Mouse (Mus musculus) embryonic facial prominence, embryonic 11.5 days (tissue): ENCODE data around the gene Wasf2. TPM values are rescaled to one million over a fixed set of nuclear protein-coding genes. Genes with fewer than 3 reads are reported as not detected.

Experiments used
- ATAC-seq: fragments of 200-750 bp; cut with Nextera tagmentation; replicated peaks from 2 replicates; pipeline ENCODE4 v1.8.0; 2017; ENCODE audit warnings: low read depth; ENCODE audit not compliant: insufficient number of reproducible peaks, low FRiP score, low TSS enrichment
- DNase-seq: peaks from one replicate; pipeline ENCODE4 v3.0.0-alpha.2; 2015; ENCODE audit warnings: low spot score
- H3K27ac ChIP-seq: fragments of 300-500 bp; sonication (generic); replicated peaks from 2 replicates; pipeline ENCODE4 v1.5.1; 2014; ENCODE audit warnings: mild to moderate bottlenecking, low read depth, low read length, control low read depth
- H3K27me3 ChIP-seq: fragments of 300-500 bp; sonication (generic); 2 replicates; pipeline ENCODE4 v1.6.1; 2014; ENCODE audit warnings: mild to moderate bottlenecking, low read length, moderate library complexity, mixed read lengths; ENCODE audit not compliant: control insufficient read depth, insufficient read depth
- H3K36me3 ChIP-seq: fragments of 300-500 bp; sonication (generic); replicated peaks from 2 replicates; pipeline ENCODE4 v1.6.1; 2014; ENCODE audit warnings: low read depth, mild to moderate bottlenecking, low read length, moderate library complexity, mixed read lengths; ENCODE audit not compliant: control insufficient read depth, insufficient read depth
- H3K4me1 ChIP-seq: fragments of 300-500 bp; sonication (generic); 2 replicates; pipeline ENCODE4 v1.6.1; 2014; ENCODE audit warnings: low read length, mixed read lengths; ENCODE audit not compliant: control insufficient read depth, insufficient read depth
- H3K4me2 ChIP-seq: fragments of 300-500 bp; sonication (generic); 2 replicates; pipeline ENCODE4 v1.6.1; 2014; ENCODE audit warnings: low read depth, mild to moderate bottlenecking, control low read depth, low read length, moderate library complexity
- H3K4me3 ChIP-seq: fragments of 300-500 bp; sonication (generic); 2 replicates; pipeline ENCODE4 v1.5.1; 2014; ENCODE audit warnings: low read depth, low read length, control low read depth
- H3K9ac ChIP-seq: fragments of 300-500 bp; sonication (generic); replicated peaks from 2 replicates; pipeline ENCODE4 v1.6.1; 2014; ENCODE audit warnings: mild to moderate bottlenecking, control low read depth, low read length
- H3K9me3 ChIP-seq: fragments of 300-500 bp; sonication (generic); replicated peaks from 2 replicates; pipeline ENCODE4 v1.6.1; 2016; ENCODE audit warnings: mild to moderate bottlenecking, low read length, inconsistent platforms, mixed read lengths; ENCODE audit not compliant: control insufficient read depth
- WGBS: fragments of 180-500 bp; shearing (Covaris S2); extraction: QIAGEN DNeasy Blood & Tissue Kit; methylation state at CpG from one replicate; pipeline ENCODE4 v1.1.7; 2014; 5-methylcytosine and 5-hydroxymethylcytosine counted together
- polyA plus RNA-seq: library from polyadenylated mRNA; unstranded; fragments of >200 nt; fragmentation: Nextera tagmentation; extraction: Ambion mirVana; gene quantifications from 2 replicates; pipeline ENCODE4 v1.2.1, GENCODE M21; 2014

Wasf2 gene
- polyA plus RNA-seq, 1 experiment from 2014 or later: 75.9 TPM

DNA sequence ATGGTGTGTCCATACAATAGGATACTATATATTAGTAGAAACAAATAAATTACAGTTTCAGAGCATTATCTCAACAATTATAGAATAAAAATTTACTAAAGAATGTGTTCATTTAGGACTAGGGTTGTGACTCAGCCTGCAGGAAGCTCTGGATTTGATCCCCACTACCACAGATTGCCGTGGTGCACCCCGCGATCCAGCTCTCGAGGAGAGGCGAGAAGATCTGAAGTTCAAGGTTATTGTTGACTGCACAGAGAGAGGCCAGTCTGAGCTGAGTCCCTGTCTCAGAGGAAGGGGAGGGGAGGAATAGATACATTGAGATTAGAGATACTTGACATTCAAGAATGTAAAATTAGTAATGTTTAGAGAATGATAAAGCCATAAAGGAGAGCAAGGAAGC lies 24.7 kb downstream of the Wasf2 start:
- Histone ChIP-seq H3K27me3 (no peaks in the 10 kb centered on the region), H3K9ac (no peak overlapping the region), H3K9me3 (no peaks in the 10 kb centered on the region), H3K27ac (no peak overlapping the region), H3K4me2 (no peak overlapping the region), H3K4me3 (no peak overlapping the region), H3K4me1 (no peaks in the 10 kb centered on the region), H3K36me3 (no peaks in the 10 kb centered on the region)
- 95% methylated on average over 5 of the region's 5 CpGs for WGBS
- no peak for DNase-seq
- ATAC-seq: no peak

- Histone ChIP-seq H3K4me3 (no peak overlapping the region), H3K4me2 (no peak overlapping the region), H3K36me3 (no peaks in the 10 kb centered on the region), H3K27ac (no peak overlapping the region), H3K27me3 (no peaks in the 10 kb centered on the region), H3K9ac (no peak overlapping the region), H3K4me1 (no peaks in the 10 kb centered on the region), H3K9me3 (no peaks in the 10 kb centered on the region)
- 92% methylated on average over 6 of the region's 6 CpGs for WGBS
- DNase-seq: no peak
- no peak for ATAC-seq
Observed at GRCm38 (mm10) chr4:133155726-133156125, 25.4 kb downstream of the Wasf2 start.

DNA sequence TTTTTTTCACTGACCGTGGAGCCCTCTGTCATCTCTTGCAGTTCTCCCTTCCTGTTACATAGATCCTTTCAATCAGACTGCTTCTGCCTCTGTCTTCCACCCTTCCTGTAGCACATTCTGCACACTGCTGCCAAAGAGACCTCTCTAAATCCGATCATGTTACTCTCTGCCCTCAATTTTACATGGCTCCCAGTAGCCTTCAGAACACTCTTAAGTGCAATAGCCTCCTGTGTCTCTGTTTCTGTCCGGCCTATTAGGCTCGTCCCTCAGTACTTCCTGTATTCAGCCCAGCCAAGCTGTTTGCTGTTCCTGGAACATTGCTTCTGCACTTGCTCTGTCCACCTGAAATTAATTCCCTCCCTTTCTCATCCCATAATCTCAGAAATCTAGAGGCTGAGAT lies 26.1 kb downstream of the Wasf2 start:
- ATAC-seq: no peak
- Histone ChIP-seq H3K4me3 (no peak overlapping the region), H3K27ac (no peak overlapping the region), H3K36me3 (no peaks in the 10 kb centered on the region), H3K9me3 (no peaks in the 10 kb centered on the region), H3K4me1 (no peaks in the 10 kb centered on the region), H3K27me3 (no peaks in the 10 kb centered on the region), H3K9ac (no peak overlapping the region), H3K4me2 (no peak overlapping the region)
- 79% methylated on average over 4 of the region's 4 CpGs for WGBS
- DNase-seq: no peak

GRCm38 (mm10) chr4:133156831-133157230 lies 26.5 kb downstream of the Wasf2 start:
- Histone ChIP-seq H3K4me3 (no peak overlapping the region), H3K36me3 (no peaks in the 10 kb centered on the region), H3K4me1 (no peaks in the 10 kb centered on the region), H3K27me3 (no peaks in the 10 kb centered on the region), H3K27ac (no peak overlapping the region), H3K4me2 (no peak overlapping the region), H3K9me3 (no peaks in the 10 kb centered on the region), H3K9ac (no peak overlapping the region)
- ATAC-seq: no peak
- 83% methylated on average over 10 of the region's 10 CpGs for whole genome bisulfite sequencing
- DNase-seq: no peak

DNA sequence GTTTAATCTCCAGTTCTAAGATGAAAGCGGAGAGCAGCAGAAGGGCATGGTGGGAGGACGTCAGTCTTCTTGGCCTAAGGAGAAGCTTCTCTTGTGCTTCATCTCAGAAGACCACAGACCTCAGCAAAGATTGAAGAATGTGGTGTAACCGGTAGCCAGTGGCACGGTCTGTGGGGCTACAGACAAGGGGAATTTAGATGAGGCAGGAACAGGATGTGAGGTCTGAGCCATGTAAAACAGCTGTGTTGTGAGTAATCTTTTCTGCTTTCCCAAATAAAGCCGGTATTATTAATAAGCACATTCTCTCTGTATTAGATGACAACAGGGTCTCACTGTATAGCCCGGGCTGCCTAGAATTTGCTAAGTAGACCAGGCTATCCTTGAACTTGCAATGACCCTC lies 28.8 kb downstream of the Wasf2 start:
- no peak overlapping the region for H3K4me3 ChIP-seq
- H3K27ac ChIP-seq: no peak overlapping the region
- 77% methylated on average over 6 of the region's 6 CpGs for WGBS
- no peak overlapping the region for H3K9ac ChIP-seq
- no peaks in the 10 kb centered on the region for H3K27me3 ChIP-seq
- H3K9me3 ChIP-seq: no peaks in the 10 kb centered on the region
- H3K36me3 ChIP-seq: no peaks in the 10 kb centered on the region
- no peaks in the 10 kb centered on the region for H3K4me1 ChIP-seq
- H3K4me2 ChIP-seq: no peak overlapping the region
- no peak for DNase-seq
- no peak for ATAC-seq

- 69% methylated on average over 4 of the region's 4 CpGs for WGBS
Observed at GRCm38 (mm10) chr4:133159646-133160045, 29.3 kb downstream of the Wasf2 start.

GRCm38 (mm10) chr4:133160211-133160610 lies 29.9 kb downstream of the Wasf2 start:
- no peaks in the 10 kb centered on the region for H3K4me1 ChIP-seq
- H3K9ac ChIP-seq: no peak overlapping the region
- H3K4me3 ChIP-seq: no peak overlapping the region
- no peaks in the 10 kb centered on the region for H3K27me3 ChIP-seq
- WGBS: 80% methylated on average over 8 of the region's 8 CpGs
- no peak overlapping the region for H3K27ac ChIP-seq
- H3K4me2 ChIP-seq: no peak overlapping the region
- H3K36me3 ChIP-seq: no peaks in the 10 kb centered on the region
- H3K9me3 ChIP-seq: no peaks in the 10 kb centered on the region
- no peak for DNase-seq
- no peak for ATAC-seq

More at GRCm38 (mm10) chr4:133159646-133160045, 29.3 kb downstream of the Wasf2 start:
- Histone ChIP-seq H3K36me3 (no peaks in the 10 kb centered on the region), H3K4me1 (no peaks in the 10 kb centered on the region), H3K9ac (no peak overlapping the region), H3K27me3 (no peaks in the 10 kb centered on the region), H3K27ac (no peak overlapping the region), H3K9me3 (no peaks in the 10 kb centered on the region), H3K4me3 (no peak overlapping the region), H3K4me2 (no peak overlapping the region)
- DNase-seq (no peak), ATAC-seq (no peak)

DNA sequence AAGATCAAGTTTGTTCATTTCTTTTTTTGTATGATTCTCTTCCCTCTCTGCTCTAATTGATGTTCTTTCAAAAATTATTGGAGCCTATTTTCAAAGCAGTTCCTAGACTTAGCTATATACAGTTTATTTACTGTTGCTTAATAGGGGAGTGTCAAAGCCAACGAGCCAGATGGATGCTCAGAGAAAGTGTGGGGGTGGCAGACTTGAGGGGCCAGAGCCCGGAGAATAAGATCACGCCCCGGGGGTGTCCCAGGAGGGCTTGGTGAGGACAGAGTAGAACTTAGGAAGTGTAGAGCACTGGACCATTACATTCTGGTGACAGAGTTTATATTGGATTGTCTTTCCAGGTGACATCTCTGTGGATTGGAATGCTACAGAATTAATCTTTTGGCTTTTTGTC lies 30.5 kb downstream of the Wasf2 start:
- no peak overlapping the region for H3K27ac ChIP-seq
- DNase-seq: no peak
- H3K4me2 ChIP-seq: no peak overlapping the region
- no peak for ATAC-seq
- no peaks in the 10 kb centered on the region for H3K4me1 ChIP-seq
- no peaks in the 10 kb centered on the region for H3K27me3 ChIP-seq
- no peak overlapping the region for H3K4me3 ChIP-seq
- H3K9me3 ChIP-seq: no peaks in the 10 kb centered on the region
- no peak overlapping the region for H3K9ac ChIP-seq
- WGBS: 80% methylated on average over 4 of the region's 4 CpGs
- H3K36me3 ChIP-seq: no peaks in the 10 kb centered on the region
